Mouse (Mus musculus) lung, embryonic 15.5 days (tissue): ENCODE measurements around the gene Fubp3. TPM values are rescaled to one million over a fixed set of nuclear protein-coding genes. Genes with fewer than 3 reads are reported as not detected.
"Not testable (repeated sequence)": the region's sequence is repeated elsewhere in the genome, so short reads cannot be mapped to it uniquely, and the experiment has no call there.

Experiments used
- ATAC-seq: fragments of 200-750 bp; cut with Nextera tagmentation; 2 replicates; pipeline ENCODE4 v1.8.0; 2017; ENCODE audit warnings: moderate number of reproducible peaks, borderline replicate concordance; ENCODE audit not compliant: low FRiP score, low TSS enrichment; ENCODE audit errors: extremely low read depth
- H3K27ac ChIP-seq: fragments of 300-500 bp; sonication (generic); 2 replicates; pipeline ENCODE4 v1.5.1; 2015; ENCODE audit warnings: moderate library complexity, mild to moderate bottlenecking, inconsistent platforms
- H3K27me3 ChIP-seq: fragments of 300-500 bp; sonication (generic); 2 replicates; pipeline ENCODE4 v1.6.1; 2015; ENCODE audit warnings: inconsistent platforms
- H3K36me3 ChIP-seq: fragments of 300-500 bp; sonication (generic); 2 replicates; pipeline ENCODE4 v1.6.1; 2015; ENCODE audit warnings: inconsistent platforms
- H3K4me1 ChIP-seq: fragments of 300-500 bp; sonication (generic); 2 replicates; pipeline ENCODE4 v1.6.1; 2015; ENCODE audit warnings: inconsistent platforms
- H3K4me2 ChIP-seq: fragments of 300-500 bp; sonication (generic); 2 replicates; pipeline ENCODE4 v1.6.1; 2015; ENCODE audit warnings: inconsistent platforms, mild to moderate bottlenecking, moderate library complexity
- H3K4me3 ChIP-seq: fragments of 300-500 bp; sonication (generic); 2 replicates; pipeline ENCODE4 v1.5.1; 2015; ENCODE audit warnings: mild to moderate bottlenecking, inconsistent platforms
- H3K9ac ChIP-seq: fragments of 300-500 bp; sonication (generic); 2 replicates; pipeline ENCODE4 v1.6.1; 2015; ENCODE audit warnings: inconsistent platforms
- H3K9me3 ChIP-seq: fragments of 300-500 bp; sonication (generic); 2 replicates; pipeline ENCODE4 v1.6.1; 2016; ENCODE audit warnings: inconsistent platforms
- WGBS: fragments of 180-500 bp; shearing (Covaris S2); methylation state at CpG from one replicate; pipeline ENCODE4 v1.1.7; 2015; 5-methylcytosine and 5-hydroxymethylcytosine counted together
- polyA plus RNA-seq: library from polyadenylated mRNA; unstranded; fragments of >200 nt; fragmentation: Nextera tagmentation; extraction: Ambion mirVana; gene quantifications from 2 replicates; pipeline ENCODE4 v1.2.1, GENCODE M21; 2015

Fubp3 gene
- polyA plus RNA-seq, result 78.4 and 81.8 TPM in 2 replicates

DNA sequence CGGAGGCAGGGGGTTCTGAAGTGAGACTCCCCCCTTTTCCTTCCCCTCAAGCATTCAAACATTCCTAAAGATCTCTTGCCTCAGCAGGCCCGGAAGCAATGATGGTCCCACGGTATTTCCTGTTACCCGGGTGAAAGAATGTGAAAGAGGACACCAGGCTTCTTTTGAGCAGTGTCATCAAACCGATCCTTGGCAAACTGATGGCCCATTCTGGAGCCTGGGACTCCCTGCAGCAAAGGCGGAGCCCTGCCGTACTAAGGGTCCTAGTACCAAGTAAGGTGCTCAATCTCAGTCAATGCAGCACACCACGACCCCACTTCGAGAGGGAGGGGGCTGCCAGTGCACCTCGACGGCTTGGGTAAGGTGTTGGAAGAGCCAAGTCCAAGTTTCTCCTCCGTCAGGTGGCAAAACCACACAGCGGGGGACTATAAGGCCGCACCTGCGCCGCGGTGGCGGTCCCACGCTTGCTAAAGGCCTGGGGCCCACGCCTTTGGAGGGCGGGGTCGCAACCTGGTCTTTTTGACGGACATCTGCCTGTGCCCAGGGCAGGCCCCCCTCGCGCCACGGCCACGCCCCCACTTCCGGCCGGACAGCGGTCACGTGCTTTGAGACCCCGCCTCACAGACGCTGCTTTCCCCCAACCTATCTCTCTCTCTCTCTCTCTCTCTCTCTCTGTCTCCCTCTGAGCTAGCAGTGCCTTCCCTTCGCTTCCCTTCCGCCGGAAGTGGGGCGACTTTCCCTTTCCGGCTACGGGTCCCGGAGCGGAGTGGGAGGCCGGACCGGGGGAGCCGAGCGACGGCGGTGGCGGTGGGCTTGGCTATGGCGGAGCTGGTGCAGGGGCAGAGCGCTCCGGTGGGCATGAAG lies at the start of gene Fubp3:
TSS of gene Fubp3 (plus strand) at position 601 of the 864 bp plus-strand sequence.
- Histone ChIP-seq H3K4me3 (peak within 1 kb of the TSS; percentile 83), H3K4me2 (peak within 1 kb of the TSS; percentile 78), H3K27me3 (no peaks in the 10 kb centered on the region), H3K27ac (peak within 1 kb of the TSS; percentile 81), H3K9ac (peak within 1 kb of the TSS; percentile 93), H3K9me3 (no peaks in the 10 kb centered on the region), H3K4me1 (peaks cover 13% of the 10 kb centered on the region), H3K36me3 (peaks cover 12% of the 10 kb centered on the region; the same call in 1 of the 2 replicates)
- peak; percentile 96 for ATAC-seq
- WGBS, result under 1% methylated on average over 51 of the region's 51 CpGs

GRCm38 (mm10) chr2:31524641-31525040 lies 47.8 kb upstream of the Fubp3 start:
- H3K4me1 ChIP-seq, result no peaks in the 10 kb centered on the region
- no peak overlapping the region for H3K27ac ChIP-seq
- no peak for ATAC-seq
- H3K9ac ChIP-seq, result no peak overlapping the region
- WGBS, result 70% methylated on average over 5 of the region's 5 CpGs
- H3K36me3 ChIP-seq, result no peaks in the 10 kb centered on the region
- H3K4me2 ChIP-seq, result no peak overlapping the region
- no peaks in the 10 kb centered on the region for H3K27me3 ChIP-seq
- no peak overlapping the region for H3K4me3 ChIP-seq
- no peaks in the 10 kb centered on the region for H3K9me3 ChIP-seq

GRCm38 (mm10) chr2:31525778-31526177 lies 46.7 kb upstream of the Fubp3 start:
- H3K27me3 ChIP-seq, result no peaks in the 10 kb centered on the region
- no peaks in the 10 kb centered on the region for H3K36me3 ChIP-seq
- no peak overlapping the region for H3K4me3 ChIP-seq
- no peak for ATAC-seq
- no peak overlapping the region for H3K4me2 ChIP-seq
- no peaks in the 10 kb centered on the region for H3K4me1 ChIP-seq
- H3K27ac ChIP-seq, result no peak overlapping the region
- H3K9ac ChIP-seq, result no peak overlapping the region
- H3K9me3 ChIP-seq, result no peaks in the 10 kb centered on the region
- 26% methylated on average over 10 of the region's 10 CpGs for WGBS

DNA sequence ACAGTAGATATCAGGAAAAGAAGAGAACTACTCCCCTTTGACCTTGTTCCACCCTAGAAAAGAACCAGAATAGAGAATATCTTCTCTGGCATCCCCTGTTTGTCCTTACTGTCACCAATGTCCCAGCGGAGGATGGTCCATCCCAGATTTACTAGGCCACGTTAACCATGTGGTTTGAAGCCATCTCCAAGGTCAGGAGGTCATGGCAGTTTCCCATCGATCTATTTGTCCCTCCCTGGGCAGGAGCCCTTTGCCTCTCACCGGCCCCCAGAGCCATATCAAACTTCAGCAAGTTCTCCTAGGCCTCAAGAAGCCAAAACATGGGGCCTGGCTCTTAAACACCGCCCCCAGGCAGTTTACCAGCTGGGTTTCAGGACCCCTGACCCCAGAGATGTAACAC lies 42.2 kb upstream of the Fubp3 start:
- WGBS, result 51% methylated on average over 5 of the region's 5 CpGs
- no peak overlapping the region for H3K27ac ChIP-seq

DNA sequence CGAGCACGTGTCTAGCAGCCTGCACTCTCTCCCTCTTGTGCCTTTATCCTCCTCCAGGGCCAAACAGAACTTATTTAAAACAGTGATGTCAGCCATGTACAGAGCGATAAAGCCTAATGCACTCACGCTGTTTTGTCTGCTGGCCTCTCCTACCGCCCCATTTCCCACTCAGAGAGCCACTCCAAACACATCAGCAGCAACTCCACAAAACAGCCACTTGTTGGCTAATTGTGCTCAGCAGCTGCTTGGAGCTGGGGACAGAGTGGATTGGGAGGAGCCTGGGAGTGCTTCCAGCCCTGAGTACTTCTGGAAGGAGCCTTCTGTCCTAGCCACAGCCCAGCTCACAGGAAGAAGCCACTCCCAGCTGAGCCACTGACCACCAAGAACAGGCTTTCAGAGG lies 35.4 kb upstream of the Fubp3 start:
- Histone ChIP-seq H3K4me1 (0 out of 2 replicates have a peak, but pooled peaks cover 6% of the 10 kb centered on the region), H3K36me3 (no peaks in the 10 kb centered on the region), H3K4me3 (no peak overlapping the region), H3K9ac (no peak overlapping the region), H3K27me3 (no peaks in the 10 kb centered on the region), H3K27ac (no peak overlapping the region), H3K9me3 (no peaks in the 10 kb centered on the region), H3K4me2 (no peak overlapping the region)
- ATAC-seq, result peak; percentile 52; the same call in 1 of the 2 replicates
- WGBS, result 33% methylated on average over 5 of the region's 5 CpGs

More for the DNA sequence above, 42.2 kb upstream of the Fubp3 start:
- Histone ChIP-seq H3K36me3 (no peaks in the 10 kb centered on the region), H3K9ac (no peak overlapping the region), H3K4me3 (no peak overlapping the region), H3K4me1 (no peaks in the 10 kb centered on the region), H3K4me2 (no peak overlapping the region), H3K9me3 (no peaks in the 10 kb centered on the region), H3K27me3 (no peaks in the 10 kb centered on the region)
- ATAC-seq, result no peak

DNA sequence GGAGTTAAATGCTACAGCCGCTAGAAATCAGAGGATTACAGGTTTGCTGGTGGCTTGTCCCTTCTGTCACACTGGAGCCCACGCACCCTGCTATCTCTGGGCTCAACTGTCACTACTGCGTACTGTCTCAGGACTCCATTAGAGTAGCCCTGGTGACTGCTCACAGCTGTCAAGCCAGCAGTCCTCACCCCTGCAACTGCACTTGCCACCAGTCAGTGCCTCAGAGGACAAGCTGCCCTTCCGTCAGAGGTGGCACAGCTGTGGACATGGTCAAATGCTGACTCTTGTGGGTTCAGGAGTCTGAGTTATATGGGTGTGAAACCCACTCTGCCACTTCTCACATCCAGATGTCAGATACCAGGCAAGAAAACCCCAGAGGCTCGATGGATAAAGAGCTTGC lies 33.7 kb upstream of the Fubp3 start:
- H3K27me3 ChIP-seq, result no peaks in the 10 kb centered on the region
- no peak overlapping the region for H3K4me3 ChIP-seq
- no peak overlapping the region for H3K27ac ChIP-seq
- 0 out of 2 replicates have a peak, but pooled peaks cover 6% of the 10 kb centered on the region for H3K4me1 ChIP-seq
- no peaks in the 10 kb centered on the region for H3K36me3 ChIP-seq
- no peaks in the 10 kb centered on the region for H3K9me3 ChIP-seq
- no peak overlapping the region for H3K4me2 ChIP-seq
- H3K9ac ChIP-seq, result no peak overlapping the region
- 54% methylated on average over 5 of the region's 5 CpGs for WGBS
- ATAC-seq, result no peak

DNA sequence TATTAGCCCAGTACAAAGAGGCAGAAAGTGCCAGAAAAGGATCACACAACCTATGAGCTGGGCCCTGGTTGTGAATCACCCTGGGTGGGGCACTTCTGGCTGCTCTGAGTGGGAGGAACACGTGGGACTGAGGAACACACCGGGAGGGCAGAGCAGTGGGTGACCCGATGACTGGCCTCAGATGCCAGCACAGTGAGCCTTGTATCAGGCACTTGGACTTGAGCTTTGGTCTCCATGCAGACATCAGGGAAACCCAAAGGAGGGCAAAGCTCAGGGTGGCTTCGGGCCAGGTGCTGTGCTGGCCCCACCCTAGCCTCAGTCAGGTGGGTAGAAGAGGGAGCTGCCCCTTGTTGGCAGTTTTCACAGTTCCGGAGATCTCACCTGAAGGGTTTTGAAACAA lies 30.9 kb upstream of the Fubp3 start:
- H3K27me3 ChIP-seq, result no peaks in the 10 kb centered on the region; the same call in 1 of the 2 replicates
- H3K36me3 ChIP-seq, result no peaks in the 10 kb centered on the region
- 74% methylated on average over 5 of the region's 5 CpGs for WGBS
- no peak for ATAC-seq
- no peaks in the 10 kb centered on the region for H3K9me3 ChIP-seq
- no peak overlapping the region for H3K9ac ChIP-seq
- H3K4me2 ChIP-seq, result no peak overlapping the region
- H3K4me1 ChIP-seq, result 0 out of 2 replicates have a peak, but pooled peaks cover 6% of the 10 kb centered on the region
- no peak overlapping the region for H3K27ac ChIP-seq
- no peak overlapping the region for H3K4me3 ChIP-seq

DNA sequence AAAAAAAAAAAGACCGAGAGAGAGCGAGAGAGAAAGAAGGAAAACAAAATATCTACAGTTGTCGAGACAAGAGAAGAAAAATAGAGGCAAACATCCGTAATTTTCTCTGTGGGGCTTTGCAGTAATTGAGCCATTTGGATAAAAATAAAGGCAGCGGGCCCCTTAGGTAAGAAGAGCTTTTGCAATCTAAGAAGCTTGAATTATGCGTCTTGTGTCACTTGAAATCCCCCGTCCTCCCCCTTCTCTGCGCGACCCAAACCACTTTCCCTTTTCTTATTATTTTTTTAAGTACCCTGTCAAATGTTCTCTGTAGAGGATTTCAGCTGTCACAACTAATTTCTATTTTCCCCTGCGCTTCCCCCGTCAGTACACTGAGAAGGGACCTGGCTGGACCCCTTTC lies 24.7 kb upstream of the Fubp3 start:
- Histone ChIP-seq H3K4me3 (no peak overlapping the region), H3K9me3 (no peaks in the 10 kb centered on the region), H3K27me3 (no peaks in the 10 kb centered on the region; the same call in 1 of the 2 replicates), H3K27ac (no peak overlapping the region), H3K9ac (no peak overlapping the region), H3K4me1 (no peaks in the 10 kb centered on the region), H3K36me3 (no peaks in the 10 kb centered on the region), H3K4me2 (no peak overlapping the region)
- ATAC-seq, result no peak
- 52% methylated on average over 11 of the region's 11 CpGs for WGBS

GRCm38 (mm10) chr2:31550503-31550902 lies 21.9 kb upstream of the Fubp3 start:
- no peak overlapping the region for H3K4me2 ChIP-seq
- H3K4me1 ChIP-seq, result no peaks in the 10 kb centered on the region
- ATAC-seq, result no peak
- H3K4me3 ChIP-seq, result no peak overlapping the region
- 0 out of 2 replicates have a peak, but pooled peaks cover 2% of the 10 kb centered on the region for H3K9me3 ChIP-seq
- WGBS, result 69% methylated on average over 3 of the region's 3 CpGs
- H3K27ac ChIP-seq, result no peak overlapping the region
- H3K9ac ChIP-seq, result no peak overlapping the region
- H3K36me3 ChIP-seq, result no peaks in the 10 kb centered on the region
- no peaks in the 10 kb centered on the region; the same call in 1 of the 2 replicates for H3K27me3 ChIP-seq

- ATAC-seq, H3K4me1 ChIP-seq, H3K9ac ChIP-seq, H3K27me3 ChIP-seq, H3K27ac ChIP-seq, H3K36me3 ChIP-seq, H3K4me2 ChIP-seq, H3K9me3 ChIP-seq, H3K4me3 ChIP-seq: not testable (repeated sequence)
- 87% methylated on average over 3 of the region's 3 CpGs for WGBS
These were observed 21.1 kb upstream of the Fubp3 start for GRCm38 (mm10) chr2:31551351-31551750.

DNA sequence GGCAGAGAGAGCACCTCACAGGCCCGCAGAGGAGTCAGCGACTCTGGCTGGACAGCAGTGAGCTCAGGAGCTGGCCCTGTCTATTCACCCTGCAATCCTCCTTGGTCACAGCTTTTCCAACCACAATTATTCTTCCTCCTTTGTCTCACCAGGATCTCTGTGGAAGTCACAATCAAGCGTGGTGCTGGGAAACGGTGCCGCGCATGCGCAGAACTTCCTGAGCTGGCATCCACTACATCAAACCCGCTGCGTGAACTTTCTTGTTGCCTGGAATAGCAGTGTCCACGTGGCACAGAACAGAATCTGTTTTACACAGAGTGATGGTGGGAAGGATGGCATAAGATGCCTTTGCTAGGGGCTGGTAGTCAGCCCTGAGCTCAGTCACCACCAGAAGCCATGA lies 20.5 kb upstream of the Fubp3 start:
- no peaks in the 10 kb centered on the region for H3K36me3 ChIP-seq
- WGBS, result 84% methylated on average over 10 of the region's 10 CpGs
- ATAC-seq, result no peak
- no peak overlapping the region for H3K27ac ChIP-seq
- no peak overlapping the region for H3K9ac ChIP-seq
- H3K9me3 ChIP-seq, result 0 out of 2 replicates have a peak, but pooled peaks cover 2% of the 10 kb centered on the region
- H3K4me1 ChIP-seq, result no peaks in the 10 kb centered on the region
- no peak overlapping the region for H3K4me3 ChIP-seq
- H3K27me3 ChIP-seq, result no peaks in the 10 kb centered on the region
- no peak overlapping the region for H3K4me2 ChIP-seq

DNA sequence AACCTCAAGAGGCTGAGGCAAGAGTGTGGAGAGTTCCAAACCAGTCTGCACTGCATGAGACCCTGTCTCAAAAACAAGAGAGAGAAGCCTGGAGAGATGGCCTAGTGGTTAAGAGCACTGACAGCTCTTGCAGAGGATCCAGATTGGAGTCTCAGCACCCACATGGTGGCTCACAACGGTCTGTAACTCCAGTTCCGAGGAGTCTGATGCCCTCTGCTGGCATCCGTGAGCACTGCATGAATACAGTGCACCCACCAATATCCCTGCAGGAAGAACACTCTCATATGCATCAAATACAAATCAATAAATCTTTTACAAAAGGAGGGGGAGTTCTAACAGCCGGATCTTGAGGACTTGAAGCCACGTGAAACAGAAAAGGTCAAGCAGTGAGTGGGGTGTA lies 17.8 kb upstream of the Fubp3 start:
- ATAC-seq, result no peak
- no peaks in the 10 kb centered on the region for H3K4me1 ChIP-seq
- no peak overlapping the region for H3K4me2 ChIP-seq
- no peaks in the 10 kb centered on the region for H3K36me3 ChIP-seq
- 82% methylated on average over 5 of the region's 5 CpGs for WGBS
- H3K9ac ChIP-seq, result no peak overlapping the region
- no peak overlapping the region for H3K4me3 ChIP-seq
- H3K27me3 ChIP-seq, result no peaks in the 10 kb centered on the region
- 0 out of 2 replicates have a peak, but pooled peaks cover 2% of the 10 kb centered on the region for H3K9me3 ChIP-seq
- no peak overlapping the region for H3K27ac ChIP-seq
